Mouse (Mus musculus): ENCODE results near the gene Ccdc163.

- TF ChIP-seq EP300 (IDR thresholded peaks at IDR 0.05; ENCODE audit: low read depth) (no peak), CTCF (IDR thresholded peaks at IDR 0.05; ENCODE audit: low read depth) (no peak)
These were observed 41.7 kb upstream of the Ccdc163 start for GRCm38 (mm10) chr4:116666625-116667024.
